Mouse (Mus musculus) heart, embryonic 13.5 days (tissue): ENCODE results near the gene Kif1b. TPM values are rescaled to one million over a fixed set of nuclear protein-coding genes. Genes with fewer than 3 reads are reported as not detected.

Source experiments
- ATAC-seq: fragments of 200-750 bp; cut with Nextera tagmentation; 2 replicates; pipeline ENCODE4 v1.8.0; 2017; ENCODE audit warnings: moderate TSS enrichment; ENCODE audit not compliant: insufficient number of reproducible peaks, low FRiP score, low TSS enrichment; ENCODE audit errors: extremely low read depth
- H3K27ac ChIP-seq: fragments of 300-500 bp; sonication (generic); replicated peaks from 2 replicates; pipeline ENCODE4 v1.5.1; 2015; ENCODE audit warnings: moderate library complexity, mild to moderate bottlenecking, inconsistent platforms
- H3K27me3 ChIP-seq: fragments of 300-500 bp; sonication (generic); replicated peaks from 2 replicates; pipeline ENCODE4 v1.6.1; 2015; ENCODE audit warnings: mild to moderate bottlenecking, inconsistent platforms
- H3K36me3 ChIP-seq: fragments of 300-500 bp; sonication (generic); 2 replicates; pipeline ENCODE4 v1.6.1; 2015; ENCODE audit warnings: mild to moderate bottlenecking, inconsistent platforms
- H3K4me1 ChIP-seq: fragments of 300-500 bp; sonication (generic); 2 replicates; pipeline ENCODE4 v1.6.1; 2015; ENCODE audit warnings: inconsistent platforms
- H3K4me2 ChIP-seq: fragments of 300-500 bp; sonication (generic); 2 replicates; pipeline ENCODE4 v1.6.1; 2015; ENCODE audit warnings: inconsistent platforms, mild to moderate bottlenecking, moderate library complexity
- H3K4me3 ChIP-seq: fragments of 300-500 bp; sonication (generic); 2 replicates; pipeline ENCODE4 v1.5.1; 2015; ENCODE audit warnings: moderate library complexity, mild to moderate bottlenecking, inconsistent platforms
- H3K9ac ChIP-seq: fragments of 300-500 bp; sonication (generic); 2 replicates; pipeline ENCODE4 v1.6.1; 2015; ENCODE audit warnings: inconsistent platforms, mild to moderate bottlenecking, moderate library complexity
- H3K9me3 ChIP-seq: fragments of 300-500 bp; sonication (generic); 2 replicates; pipeline ENCODE4 v1.6.1; 2016; ENCODE audit warnings: inconsistent platforms
- WGBS: fragments of 180-500 bp; shearing (Covaris S2); methylation state at CpG from one replicate; pipeline ENCODE4 v1.1.7; 2015; ENCODE audit warnings: mixed read lengths; 5-methylcytosine and 5-hydroxymethylcytosine counted together
- polyA plus RNA-seq: library from polyadenylated mRNA; unstranded; fragments of >200 nt; fragmentation: Nextera tagmentation; extraction: Ambion mirVana; gene quantifications from 2 replicates; pipeline ENCODE4 v1.2.1, GENCODE M21; 2015

Kif1b gene
- polyA plus RNA-seq, 1 experiment from 2014 or later = 39.9 TPM

GRCm38 (mm10) chr4:149149196-149149595 lies 158.3 kb downstream of the Kif1b start:
- no peak overlapping the region for H3K27ac ChIP-seq
- 79% methylated on average over 9 of the region's 9 CpGs for WGBS
- no peak overlapping the region for H3K4me3 ChIP-seq
- peaks cover 12% of the 10 kb centered on the region for H3K4me1 ChIP-seq
- no peak for ATAC-seq
- no peak overlapping the region for H3K9ac ChIP-seq
- no peaks in the 10 kb centered on the region for H3K27me3 ChIP-seq
- H3K36me3 ChIP-seq = peaks cover 53% of the 10 kb centered on the region
- H3K9me3 ChIP-seq = no peaks in the 10 kb centered on the region
- no peak overlapping the region for H3K4me2 ChIP-seq

- Histone ChIP-seq H3K36me3 (peaks cover 42% of the 10 kb centered on the region), H3K4me2 (no peak overlapping the region), H3K27me3 (0 out of 2 replicates have a peak, but pooled peaks cover 5% of the 10 kb centered on the region), H3K27ac (no peak overlapping the region), H3K9me3 (no peaks in the 10 kb centered on the region), H3K9ac (no peak overlapping the region), H3K4me3 (no peak overlapping the region), H3K4me1 (peaks cover 12% of the 10 kb centered on the region)
- 69% methylated on average over 4 of the region's 4 CpGs for WGBS
- ATAC-seq = no peak
Observed at GRCm38 (mm10) chr4:149148084-149148483, 159.4 kb downstream of the Kif1b start.

GRCm38 (mm10) chr4:149147528-149147927 lies 160.0 kb downstream of the Kif1b start:
- no peak overlapping the region for H3K4me2 ChIP-seq
- no peak overlapping the region for H3K9ac ChIP-seq
- H3K4me1 ChIP-seq = peaks cover 12% of the 10 kb centered on the region
- H3K27me3 ChIP-seq = 0 out of 2 replicates have a peak, but pooled peaks cover 5% of the 10 kb centered on the region
- no peak overlapping the region for H3K4me3 ChIP-seq
- 77% methylated on average over 7 of the region's 7 CpGs for WGBS
- H3K27ac ChIP-seq = no peak overlapping the region
- peaks cover 36% of the 10 kb centered on the region for H3K36me3 ChIP-seq
- ATAC-seq = no peak
- no peaks in the 10 kb centered on the region for H3K9me3 ChIP-seq

- Histone ChIP-seq H3K27me3 (0 out of 2 replicates have a peak, but pooled peaks cover 5% of the 10 kb centered on the region), H3K36me3 (peaks cover 13% of the 10 kb centered on the region), H3K9me3 (no peaks in the 10 kb centered on the region), H3K4me3 (no peak overlapping the region), H3K4me2 (no peak overlapping the region), H3K27ac (no peak overlapping the region), H3K4me1 (peaks cover 12% of the 10 kb centered on the region), H3K9ac (no peak overlapping the region)
- ATAC-seq = no peak
- 77% methylated on average over 4 of the region's 4 CpGs for WGBS
Observed at GRCm38 (mm10) chr4:149145151-149145550, 162.3 kb downstream of the Kif1b start.

- peaks cover 6% of the 10 kb centered on the region for H3K36me3 ChIP-seq
- H3K27ac ChIP-seq = no peak overlapping the region
- H3K9me3 ChIP-seq = no peaks in the 10 kb centered on the region
- no peak overlapping the region for H3K9ac ChIP-seq
- H3K4me1 ChIP-seq = peaks cover 12% of the 10 kb centered on the region
- ATAC-seq = no peak
- no peak overlapping the region for H3K4me3 ChIP-seq
- no peak overlapping the region for H3K4me2 ChIP-seq
- 2% methylated on average over 3 of the region's 3 CpGs for WGBS
- 0 out of 2 replicates have a peak, but pooled peaks cover 5% of the 10 kb centered on the region for H3K27me3 ChIP-seq
Observed at GRCm38 (mm10) chr4:149144459-149144858, 163.0 kb downstream of the Kif1b start.

- Histone ChIP-seq H3K4me3 (no peak overlapping the region), H3K4me2 (no peak overlapping the region)
- 22% methylated on average over 4 of the region's 4 CpGs for WGBS
Observed at GRCm38 (mm10) chr4:149143594-149143993, 163.9 kb downstream of the Kif1b start.

GRCm38 (mm10) chr4:149138515-149138914 lies 169.0 kb downstream of the Kif1b start:
- WGBS = 80% methylated on average over 8 of the region's 8 CpGs

More at GRCm38 (mm10) chr4:149143594-149143993, 163.9 kb downstream of the Kif1b start:
- no peaks in the 10 kb centered on the region for H3K36me3 ChIP-seq
- H3K4me1 ChIP-seq = peaks cover 12% of the 10 kb centered on the region
- no peaks in the 10 kb centered on the region for H3K9me3 ChIP-seq
- H3K27ac ChIP-seq = no peak overlapping the region
- H3K9ac ChIP-seq = no peak overlapping the region
- no peak for ATAC-seq
- H3K27me3 ChIP-seq = 0 out of 2 replicates have a peak, but pooled peaks cover 5% of the 10 kb centered on the region

GRCm38 (mm10) chr4:149136982-149137770 lies 170.3 kb downstream of the Kif1b start, which contains the start of gene Cenps:
Gene Cenps (minus strand): TSS chr4:149137629.
- no peaks in the 10 kb centered on the region for H3K9me3 ChIP-seq
- H3K9ac ChIP-seq = peak within 1 kb of the TSS; percentile 88
- no peaks in the 10 kb centered on the region for H3K27me3 ChIP-seq
- ATAC-seq = peak; percentile 74
- H3K36me3 ChIP-seq = no peaks in the 10 kb centered on the region; the same call in 1 of the 2 replicates
- H3K4me2 ChIP-seq = peak within 1 kb of the TSS; percentile 88
- H3K27ac ChIP-seq = peak within 1 kb of the TSS; percentile 87
- 1% methylated on average over 68 of the region's 68 CpGs for WGBS
- peak within 1 kb of the TSS; percentile 74 for H3K4me3 ChIP-seq
- peaks cover 9% of the 10 kb centered on the region for H3K4me1 ChIP-seq

More at GRCm38 (mm10) chr4:149138515-149138914, 169.0 kb downstream of the Kif1b start:
- H3K36me3 ChIP-seq = no peaks in the 10 kb centered on the region
- peaks cover 9% of the 10 kb centered on the region for H3K4me1 ChIP-seq
- H3K4me2 ChIP-seq = no peak overlapping the region
- H3K27me3 ChIP-seq = 0 out of 2 replicates have a peak, but pooled peaks cover 2% of the 10 kb centered on the region
- H3K9me3 ChIP-seq = no peaks in the 10 kb centered on the region
- H3K4me3 ChIP-seq = no peak overlapping the region
- ATAC-seq = no peak
- no peak overlapping the region for H3K27ac ChIP-seq
- H3K9ac ChIP-seq = no peak overlapping the region

- no peak for ATAC-seq
- WGBS = 69% methylated on average over 18 of the region's 18 CpGs
- H3K4me3 ChIP-seq = peak overlapping the region; percentile 74
- H3K27me3 ChIP-seq = no peaks in the 10 kb centered on the region
- peaks cover 9% of the 10 kb centered on the region for H3K4me1 ChIP-seq
- peak overlapping the region; percentile 87; the same call in 1 of the 2 replicates for H3K27ac ChIP-seq
- H3K4me2 ChIP-seq = peak overlapping the region; percentile 88
- H3K9me3 ChIP-seq = no peaks in the 10 kb centered on the region
- peaks cover 6% of the 10 kb centered on the region for H3K36me3 ChIP-seq
- H3K9ac ChIP-seq = peak overlapping the region; percentile 88
Observed at GRCm38 (mm10) chr4:149136116-149136850, 171.2 kb downstream of the Kif1b start.

GRCm38 (mm10) chr4:149133395-149133794 lies 174.1 kb downstream of the Kif1b start:
- Histone ChIP-seq H3K27me3 (no peaks in the 10 kb centered on the region), H3K27ac (no peak overlapping the region), H3K4me2 (no peak overlapping the region), H3K9me3 (no peaks in the 10 kb centered on the region), H3K4me1 (peaks cover 9% of the 10 kb centered on the region), H3K9ac (no peak overlapping the region), H3K36me3 (peaks cover 31% of the 10 kb centered on the region), H3K4me3 (no peak overlapping the region)
- ATAC-seq = no peak
- WGBS = 83% methylated on average over 5 of the region's 5 CpGs

GRCm38 (mm10) chr4:149131789-149132565 lies 175.5 kb downstream of the Kif1b start:
- Histone ChIP-seq H3K36me3 (peaks cover 37% of the 10 kb centered on the region), H3K27ac (no peak overlapping the region), H3K4me2 (no peak overlapping the region), H3K9ac (no peak overlapping the region), H3K27me3 (no peaks in the 10 kb centered on the region), H3K4me3 (no peak overlapping the region), H3K4me1 (peaks cover 8% of the 10 kb centered on the region), H3K9me3 (no peaks in the 10 kb centered on the region)
- no peak for ATAC-seq
- 85% methylated on average over 21 of the region's 21 CpGs for WGBS
